Comparison of ENCODE assay signal across 1 mouse cellular context in the genomic region with DNA sequence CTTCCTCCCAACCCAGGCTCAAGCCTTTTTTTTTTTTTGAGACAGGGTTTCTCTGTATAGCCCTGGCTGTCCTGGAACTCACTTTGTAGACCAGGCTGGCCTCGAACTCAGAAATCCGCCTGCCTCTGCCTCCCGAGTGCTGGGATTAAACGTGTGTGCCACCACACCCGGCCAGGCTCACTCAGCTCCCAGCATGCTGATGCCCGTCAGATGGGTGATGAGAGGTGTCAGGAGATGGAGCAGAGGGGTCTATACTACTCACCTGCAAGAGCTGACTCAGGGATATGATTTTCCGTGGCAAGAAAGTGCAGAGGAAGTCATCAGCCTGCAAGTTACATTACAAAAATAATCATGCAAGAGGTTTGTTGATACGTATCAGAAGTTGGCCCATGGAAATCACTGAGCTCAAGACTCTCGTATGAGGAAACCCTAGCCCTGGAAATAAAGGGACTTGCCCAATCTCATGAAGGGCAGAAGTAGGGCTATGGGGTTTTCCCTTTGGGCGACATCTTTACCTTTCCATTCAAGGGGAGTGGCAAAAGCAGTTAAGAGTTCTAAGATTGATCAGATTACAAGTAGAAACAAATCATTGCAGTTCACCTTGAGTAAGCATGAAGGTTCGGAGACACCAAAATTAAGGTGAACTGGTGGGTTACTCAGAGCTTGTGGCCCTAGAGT.
TF ChIP-seq lines count a peak whose summit lies in the region.

No protein-coding gene starts in this region.

TF ChIP-seq in CH12.LX, 34 proteins besides CTCF, POLR2A, EP300 and RAD21:
- no peak for TF ChIP-seq HCFC1 (IDR thresholded peaks at IDR 0.05; ENCODE audit: low read depth, low read length)
- TF ChIP-seq JUND (conservative IDR thresholded peaks at IDR 0.05; ENCODE audit: low read depth, low read length): no peak; the same call in 1 of the 2 replicates
- TF ChIP-seq USF2 (conservative IDR thresholded peaks at IDR 0.05; ENCODE audit: low read depth, low read length): no peak
- peak; percentile 39; the same call in 1 of the 2 replicates for TF ChIP-seq MAFK (IDR thresholded peaks at IDR 0.05; ENCODE audit: insufficient replicate concordance, low read length)
- TF ChIP-seq ZNF384 (IDR thresholded peaks at IDR 0.05; ENCODE audit: low read depth, low read length): 0 out of 2 replicates have a peak, but pooled peaks have one; percentile 16
- no peak for TF ChIP-seq ZMIZ1 (IDR thresholded peaks at IDR 0.05; ENCODE audit: low read depth, low read length)
- TF ChIP-seq GABPA (IDR thresholded peaks at IDR 0.05; ENCODE audit: insufficient replicate concordance, low read depth, low read length): no peak
- TF ChIP-seq TCF12 (IDR thresholded peaks at IDR 0.05; ENCODE audit: low read depth, low read length): no peak; the same call in 1 of the 2 replicates
- no peak for TF ChIP-seq CHD2 (IDR thresholded peaks at IDR 0.05; ENCODE audit: low read length)
- TF ChIP-seq MAX (IDR thresholded peaks at IDR 0.05; ENCODE audit: low read length): no peak
- no peak for TF ChIP-seq JUN (IDR thresholded peaks at IDR 0.05; ENCODE audit: insufficient read depth, low read depth, low read length)
- no peak for TF ChIP-seq KAT2A (IDR thresholded peaks at IDR 0.05; ENCODE audit: insufficient replicate concordance, low read length)
- no peak for TF ChIP-seq USF1 (IDR thresholded peaks at IDR 0.05; ENCODE audit: low read depth, low read length)
- peak; percentile 67 for TF ChIP-seq MEF2A (IDR thresholded peaks at IDR 0.05; ENCODE audit: borderline replicate concordance, low read depth, low read length)
- no peak for TF ChIP-seq UBTF (IDR thresholded peaks at IDR 0.05; ENCODE audit: low read depth, low read length)
- 0 out of 2 replicates have a peak, but pooled peaks have one; percentile 33 for TF ChIP-seq E2F4 (IDR thresholded peaks at IDR 0.05; ENCODE audit: insufficient replicate concordance, low read depth, low read length)
- peak; percentile 54; the same call in 1 of the 2 replicates for TF ChIP-seq ETS1 (conservative IDR thresholded peaks at IDR 0.05; ENCODE audit: low read depth, low read length)
- no peak for TF ChIP-seq ZC3H11A (IDR thresholded peaks at IDR 0.05; ENCODE audit: low read depth, low read length)
- no peak for TF ChIP-seq NELFE (IDR thresholded peaks at IDR 0.05; ENCODE audit: low read depth, low read length)
- no peak for TF ChIP-seq TBP (conservative IDR thresholded peaks at IDR 0.05; ENCODE audit: low read depth, low read length)
- no peak for TF ChIP-seq MYC (IDR thresholded peaks at IDR 0.05; ENCODE audit: low read depth, low read length)
- TF ChIP-seq SMC3 (IDR thresholded peaks at IDR 0.05; ENCODE audit: low read depth, low read length): no peak
- no peak for TF ChIP-seq RCOR1 (conservative IDR thresholded peaks at IDR 0.05; ENCODE audit: low read depth, low read length)
- no peak for TF ChIP-seq BHLHE40 (IDR thresholded peaks at IDR 0.05; ENCODE audit: low read depth, low read length)
- TF ChIP-seq MAZ (IDR thresholded peaks at IDR 0.05; ENCODE audit: low read depth, low read length): no peak
- 0 out of 2 replicates have a peak, but pooled peaks have one; percentile 32 for TF ChIP-seq ELF1 (IDR thresholded peaks at IDR 0.05; ENCODE audit: low read depth, low read length)
- TF ChIP-seq NRF1 (IDR thresholded peaks at IDR 0.05; ENCODE audit: low read depth, low read length): no peak
- TF ChIP-seq ZKSCAN1 (IDR thresholded peaks at IDR 0.05; ENCODE audit: borderline replicate concordance, low read depth, low read length): no peak
- peak; percentile 27; the same call in 1 of the 2 replicates for TF ChIP-seq SIN3A (IDR thresholded peaks at IDR 0.05; ENCODE audit: low read length)
- no peak; the same call in 1 of the 2 replicates for TF ChIP-seq MXI1 (IDR thresholded peaks at IDR 0.05; ENCODE audit: low read depth, low read length)
- TF ChIP-seq IRF4 (IDR thresholded peaks at IDR 0.05; ENCODE audit: low read depth, low read length): 0 out of 2 replicates have a peak, but pooled peaks have one; percentile 10
- no peak for TF ChIP-seq POLR2AphosphoS2 (IDR thresholded peaks at IDR 0.05; ENCODE audit: low read depth, low read length)
- no peak for TF ChIP-seq PAX5 (IDR thresholded peaks at IDR 0.05; ENCODE audit: low read length)
- TF ChIP-seq CHD1 (IDR thresholded peaks at IDR 0.05; ENCODE audit: low read depth, low read length): no peak; the same call in 1 of the 2 replicates
